Mouse (Mus musculus) hindbrain, embryonic 12.5 days (tissue): Measurements from ENCODE around the gene Scn1b. TPM values are rescaled to one million over a fixed set of nuclear protein-coding genes. Genes with fewer than 3 reads are reported as not detected.

Experiments used
- ATAC-seq: fragments of 200-750 bp; cut with Nextera tagmentation; 2 replicates; pipeline ENCODE4 v1.8.0; 2017; ENCODE audit warnings: moderate TSS enrichment; ENCODE audit not compliant: low FRiP score
- H3K27ac ChIP-seq: fragments of 300-500 bp; sonication (generic); 2 replicates; pipeline ENCODE4 v1.5.1; 2016; ENCODE audit warnings: mild to moderate bottlenecking
- H3K27me3 ChIP-seq: fragments of 300-500 bp; sonication (generic); 2 replicates; pipeline ENCODE4 v1.6.1; 2016; ENCODE audit warnings: mild to moderate bottlenecking
- H3K36me3 ChIP-seq: fragments of 300-500 bp; sonication (generic); 2 replicates; pipeline ENCODE4 v1.6.1; 2016; ENCODE audit warnings: mild to moderate bottlenecking
- H3K4me1 ChIP-seq: fragments of 300-500 bp; sonication (generic); 2 replicates; pipeline ENCODE4 v1.6.1; 2016
- H3K4me2 ChIP-seq: fragments of 300-500 bp; sonication (generic); replicated peaks from 2 replicates; pipeline ENCODE4 v1.6.1; 2016; ENCODE audit warnings: mild to moderate bottlenecking
- H3K4me3 ChIP-seq: fragments of 300-500 bp; sonication (generic); 2 replicates; pipeline ENCODE4 v1.5.1; 2016; ENCODE audit warnings: mild to moderate bottlenecking
- H3K9ac ChIP-seq: fragments of 300-500 bp; sonication (generic); 2 replicates; pipeline ENCODE4 v1.6.1; 2016; ENCODE audit warnings: mild to moderate bottlenecking, moderate library complexity
- H3K9me3 ChIP-seq: fragments of 300-500 bp; sonication (generic); replicated peaks from 2 replicates; pipeline ENCODE4 v1.6.1; 2016; ENCODE audit warnings: mild to moderate bottlenecking
- WGBS: fragments of 180-500 bp; shearing (Covaris S2); methylation state at CpG from one replicate; pipeline ENCODE4 v1.1.7; 2016; 5-methylcytosine and 5-hydroxymethylcytosine counted together
- polyA plus RNA-seq: library from polyadenylated mRNA; unstranded; fragments of >200 nt; fragmentation: Nextera tagmentation; extraction: Ambion mirVana; gene quantifications from 2 replicates; pipeline ENCODE4 v1.2.1, GENCODE M21; 2016

Scn1b gene
- polyA plus RNA-seq, 1 experiment from 2014 or later = 2.7 TPM

DNA sequence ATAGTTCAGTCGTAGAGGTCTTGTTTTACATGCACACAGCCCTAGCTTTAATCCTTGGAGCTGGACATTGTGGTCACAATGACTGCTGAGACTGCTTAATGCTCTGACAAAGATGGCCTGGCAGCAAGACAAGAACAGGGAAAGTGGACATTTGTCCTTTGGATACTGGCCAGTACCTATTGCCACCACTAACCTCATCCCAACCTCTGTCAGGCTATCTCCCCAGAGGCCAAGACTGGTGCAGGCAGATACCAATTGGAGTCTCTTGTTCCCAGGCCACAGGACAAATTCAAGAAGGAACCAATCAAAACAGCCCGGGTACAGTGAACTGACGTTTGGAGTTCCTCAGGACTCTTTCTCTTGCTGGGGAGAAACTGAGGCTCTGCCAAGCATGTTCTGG lies 38.6 kb downstream of the Scn1b start:
- Histone ChIP-seq H3K4me2 (no peak overlapping the region), H3K4me3 (no peak overlapping the region), H3K36me3 (no peaks in the 10 kb centered on the region), H3K27ac (no peak overlapping the region), H3K4me1 (peaks cover 10% of the 10 kb centered on the region), H3K9ac (no peak overlapping the region), H3K27me3 (no peaks in the 10 kb centered on the region), H3K9me3 (peaks cover 5% of the 10 kb centered on the region; the same call in 1 of the 2 replicates)
- no peak for ATAC-seq
- 72% methylated on average over 3 of the region's 3 CpGs for WGBS

DNA sequence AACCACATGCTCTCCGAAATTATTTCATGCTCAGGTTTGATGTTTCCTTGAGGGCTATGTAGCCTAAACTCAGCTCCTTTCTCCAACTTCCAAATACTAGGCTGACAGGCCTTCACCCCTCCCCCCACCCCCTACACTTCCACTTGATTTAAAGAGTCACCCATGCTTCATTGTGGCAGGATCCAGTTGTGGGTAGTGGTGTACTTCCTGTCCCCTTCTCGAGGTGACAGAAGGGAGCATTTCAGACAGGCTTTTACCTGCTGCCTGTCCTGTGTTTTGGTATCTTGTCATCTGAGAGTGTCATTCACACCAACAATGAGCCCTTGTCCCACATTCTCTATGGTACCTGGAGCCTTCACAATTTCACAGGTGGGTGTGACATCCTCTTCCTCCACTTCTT lies 39.5 kb downstream of the Scn1b start:
- no peaks in the 10 kb centered on the region for H3K36me3 ChIP-seq
- no peak overlapping the region for H3K27ac ChIP-seq
- peaks cover 5% of the 10 kb centered on the region; the same call in 1 of the 2 replicates for H3K9me3 ChIP-seq
- peaks cover 17% of the 10 kb centered on the region for H3K4me1 ChIP-seq
- H3K9ac ChIP-seq = no peak overlapping the region
- ATAC-seq = no peak
- H3K4me2 ChIP-seq = no peak overlapping the region
- no peak overlapping the region for H3K4me3 ChIP-seq
- no peaks in the 10 kb centered on the region for H3K27me3 ChIP-seq
- 66% methylated on average over 2 of the region's 2 CpGs for WGBS

DNA sequence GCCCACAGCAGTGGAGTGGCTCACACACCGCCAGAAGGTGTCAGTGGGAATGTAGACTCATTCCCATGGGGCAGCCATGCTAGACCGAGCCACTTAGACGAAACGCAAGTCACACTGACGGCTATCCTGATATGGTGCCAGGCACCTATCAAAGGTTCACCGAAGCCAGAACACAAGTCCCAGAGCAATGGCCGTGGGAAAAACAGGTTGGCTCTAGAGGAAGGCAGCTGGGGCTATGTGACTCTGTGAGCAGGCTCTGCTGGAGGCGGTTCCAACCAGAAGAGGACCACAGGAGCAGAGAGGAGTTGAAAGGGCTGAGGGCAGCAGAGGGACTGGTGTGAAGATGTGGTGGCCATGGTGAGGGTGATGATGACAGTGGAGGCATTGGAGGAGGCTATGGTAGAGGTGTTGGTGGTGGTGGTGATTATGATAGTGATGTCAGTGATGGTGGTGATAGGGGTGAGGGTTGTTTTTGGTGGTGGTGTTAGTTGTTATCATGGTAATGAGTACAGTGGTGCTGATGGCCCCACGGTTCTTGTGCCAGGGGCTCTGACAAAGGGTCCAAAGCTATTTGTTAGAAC lies 40.5 kb downstream of the Scn1b start:
- Histone ChIP-seq H3K4me3 (no peak overlapping the region), H3K9me3 (peaks cover 5% of the 10 kb centered on the region; the same call in 1 of the 2 replicates), H3K9ac (no peak overlapping the region), H3K4me1 (peaks cover 17% of the 10 kb centered on the region), H3K27me3 (no peaks in the 10 kb centered on the region), H3K4me2 (no peak overlapping the region), H3K27ac (no peak overlapping the region), H3K36me3 (no peaks in the 10 kb centered on the region)
- WGBS = 90% methylated on average over 9 of the region's 9 CpGs
- no peak for ATAC-seq

DNA sequence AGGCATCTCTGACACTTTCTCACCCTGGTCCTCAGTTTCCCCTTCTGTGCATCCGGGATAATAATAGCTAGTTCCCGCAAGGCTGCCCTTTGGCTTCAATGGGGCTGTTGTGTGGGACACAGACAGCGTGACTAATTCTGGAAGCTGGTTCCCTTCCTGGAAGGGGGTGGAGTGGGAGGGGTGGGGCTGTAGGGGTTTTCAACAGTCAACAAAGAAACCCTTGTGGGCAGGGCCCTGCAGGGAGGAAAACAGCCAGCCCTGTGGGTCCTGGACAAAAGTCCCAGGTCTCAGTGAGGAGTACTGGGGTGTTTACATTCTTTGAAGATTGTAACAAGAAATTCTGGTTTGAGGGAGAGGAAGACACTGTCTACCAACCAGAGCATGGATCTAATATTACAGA lies 41.6 kb downstream of the Scn1b start:
- Histone ChIP-seq H3K27me3 (no peaks in the 10 kb centered on the region), H3K9ac (no peak overlapping the region), H3K36me3 (no peaks in the 10 kb centered on the region), H3K9me3 (peaks cover 5% of the 10 kb centered on the region; the same call in 1 of the 2 replicates), H3K4me3 (no peak overlapping the region), H3K4me1 (peaks cover 17% of the 10 kb centered on the region), H3K27ac (peak overlapping the region; percentile 67), H3K4me2 (no peak overlapping the region)
- ATAC-seq = peak; percentile 55
- WGBS = 26% methylated on average over 3 of the region's 3 CpGs

DNA sequence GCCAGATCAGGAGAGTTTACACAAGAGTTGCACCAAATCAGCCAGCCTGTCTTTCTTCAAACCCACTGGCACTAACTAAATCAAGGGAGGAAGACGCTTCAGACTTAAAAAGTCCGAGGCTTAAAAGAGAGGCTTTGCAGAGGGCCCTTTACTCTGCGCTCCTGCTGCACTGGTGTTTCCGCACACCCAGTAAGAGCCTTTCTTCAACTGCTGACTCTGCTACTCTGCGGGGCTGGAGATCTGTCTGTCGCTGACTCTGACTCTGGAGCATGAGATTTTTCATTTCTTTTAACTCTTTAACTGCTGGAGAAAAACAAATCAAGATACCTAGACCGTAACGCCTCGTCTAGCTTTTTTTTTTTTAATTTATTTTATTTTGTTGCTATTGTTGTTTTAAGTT lies 42.7 kb downstream of the Scn1b start:
- Histone ChIP-seq H3K9ac (no peak overlapping the region), H3K27ac (0 out of 2 replicates have a peak overlapping the region, but pooled peaks have one; percentile 14), H3K4me1 (peaks cover 17% of the 10 kb centered on the region), H3K4me2 (no peak overlapping the region), H3K4me3 (no peak overlapping the region), H3K27me3 (no peaks in the 10 kb centered on the region), H3K36me3 (no peaks in the 10 kb centered on the region), H3K9me3 (peaks cover 5% of the 10 kb centered on the region; the same call in 1 of the 2 replicates)
- ATAC-seq = no peak
- WGBS = 54% methylated on average over 9 of the region's 9 CpGs

DNA sequence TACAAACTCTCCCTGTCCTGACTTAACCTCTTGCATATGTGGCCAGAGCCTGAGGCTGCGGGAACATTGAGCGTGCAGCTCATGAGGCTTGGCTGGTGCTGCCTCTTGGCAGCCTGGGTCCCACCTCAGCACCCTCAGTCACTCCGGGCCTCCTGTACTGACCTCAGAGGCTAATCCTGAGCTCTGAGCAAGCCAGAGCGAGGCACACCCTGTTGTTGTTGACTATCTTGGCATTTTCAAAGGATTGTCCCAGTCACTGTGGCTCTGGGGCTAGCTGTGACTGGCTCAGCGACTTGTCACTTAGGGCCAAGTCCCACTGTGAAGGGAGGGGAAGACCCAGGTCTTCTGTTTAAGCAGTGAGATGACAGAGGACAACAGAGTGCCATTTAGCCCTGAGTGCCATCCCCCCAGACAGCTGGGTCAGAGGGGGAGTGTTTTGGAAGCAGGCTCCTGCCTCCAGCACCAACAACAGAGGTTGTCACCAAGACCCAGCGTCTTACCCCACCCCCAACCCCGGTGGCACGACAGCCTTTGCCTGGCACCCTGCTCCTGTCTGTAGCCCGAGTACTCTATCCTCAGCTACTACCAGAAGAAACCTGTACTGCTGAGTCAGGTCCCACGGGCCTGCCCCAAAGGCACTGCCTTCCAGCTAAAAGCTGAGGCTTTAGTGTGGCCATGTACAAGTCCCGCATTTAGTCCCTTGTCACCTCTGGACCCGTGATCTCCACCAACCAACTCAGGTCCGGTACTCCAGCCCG lies 43.8 kb downstream of the Scn1b start:
- Histone ChIP-seq H3K27me3 (no peaks in the 10 kb centered on the region), H3K9me3 (peaks cover 5% of the 10 kb centered on the region; the same call in 1 of the 2 replicates), H3K27ac (no peak overlapping the region), H3K36me3 (no peaks in the 10 kb centered on the region), H3K4me1 (peaks cover 17% of the 10 kb centered on the region), H3K4me3 (no peak overlapping the region), H3K9ac (no peak overlapping the region), H3K4me2 (no peak overlapping the region)
- no peak for ATAC-seq
- 57% methylated on average over 14 of the region's 14 CpGs for WGBS

DNA sequence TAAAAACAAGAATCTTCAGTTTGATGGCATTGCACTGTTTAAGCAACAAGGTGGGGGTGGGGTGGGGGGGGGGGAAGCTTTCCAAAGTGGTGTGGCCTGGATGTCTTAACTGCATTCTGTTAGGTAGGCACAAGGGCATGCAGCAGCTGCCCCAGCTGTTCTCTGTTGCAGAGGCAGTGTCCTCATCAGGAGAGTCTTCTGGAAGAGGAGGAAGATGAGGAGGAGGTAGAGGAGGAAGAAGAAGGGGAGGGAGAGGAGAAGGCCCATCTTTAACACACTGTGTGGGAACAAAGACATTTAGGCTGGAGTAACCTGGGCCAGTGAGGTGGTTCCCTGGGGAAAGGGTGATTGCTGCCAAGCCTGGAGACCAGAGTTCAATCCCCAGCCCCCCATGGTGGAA lies 44.7 kb downstream of the Scn1b start:
- ATAC-seq = no peak
- H3K9me3 ChIP-seq = peaks cover 5% of the 10 kb centered on the region; the same call in 1 of the 2 replicates
- H3K4me1 ChIP-seq = peaks cover 24% of the 10 kb centered on the region
- no peak overlapping the region for H3K9ac ChIP-seq
- H3K27me3 ChIP-seq = no peaks in the 10 kb centered on the region
- H3K4me2 ChIP-seq = no peak overlapping the region
- H3K27ac ChIP-seq = no peak overlapping the region
- H3K36me3 ChIP-seq = no peaks in the 10 kb centered on the region
- no peak overlapping the region for H3K4me3 ChIP-seq

DNA sequence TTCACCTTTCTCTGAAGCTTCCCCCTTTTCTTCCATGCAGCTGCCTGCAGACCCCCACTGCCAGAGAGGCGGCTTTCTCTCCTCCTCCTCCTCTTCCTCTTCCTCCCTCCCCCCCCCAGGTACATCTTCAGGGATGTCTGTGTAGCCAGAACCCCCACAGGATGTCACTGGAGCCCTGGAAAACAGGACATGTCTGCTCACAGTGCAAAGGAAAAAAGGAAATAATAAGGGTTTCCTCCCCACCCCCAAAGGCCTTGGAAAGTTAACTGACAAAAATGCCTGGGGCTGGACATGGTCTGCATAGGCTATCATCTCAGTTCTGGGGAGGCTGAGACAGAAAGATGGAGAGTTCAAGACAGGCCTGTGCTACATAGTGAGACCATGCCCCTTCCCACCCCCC lies 45.7 kb downstream of the Scn1b start:
- no peaks in the 10 kb centered on the region for H3K27me3 ChIP-seq
- no peak overlapping the region for H3K4me2 ChIP-seq
- 45% methylated on average over 1 of the region's 1 CpGs for WGBS
- H3K9ac ChIP-seq = no peak overlapping the region
- peaks cover 4% of the 10 kb centered on the region; the same call in 1 of the 2 replicates for H3K9me3 ChIP-seq
- H3K36me3 ChIP-seq = no peaks in the 10 kb centered on the region
- no peak overlapping the region for H3K4me3 ChIP-seq
- no peak for ATAC-seq
- H3K27ac ChIP-seq = no peak overlapping the region
- peaks cover 26% of the 10 kb centered on the region for H3K4me1 ChIP-seq

DNA sequence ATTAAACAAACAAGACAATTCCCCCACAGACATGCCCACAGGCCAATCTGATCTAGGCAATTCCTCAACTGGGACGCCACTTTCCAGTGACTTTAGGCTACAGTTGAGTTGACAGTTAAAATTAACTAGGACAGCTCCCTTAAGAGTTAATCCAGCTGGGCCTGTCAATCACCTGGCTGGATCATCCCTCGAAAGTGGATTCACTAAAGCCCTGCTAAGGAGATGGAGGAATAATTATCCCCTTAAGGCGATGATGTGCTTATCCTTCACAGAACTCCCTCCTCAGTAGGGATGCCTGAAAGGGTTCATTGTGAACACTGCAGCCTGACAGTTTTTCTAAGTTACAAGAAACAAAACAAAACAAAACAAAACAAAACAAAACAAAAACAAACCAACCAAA lies 46.2 kb downstream of the Scn1b start:
- WGBS = 52% methylated on average over 3 of the region's 3 CpGs
- H3K4me1 ChIP-seq = peaks cover 26% of the 10 kb centered on the region
- no peak for ATAC-seq

DNA sequence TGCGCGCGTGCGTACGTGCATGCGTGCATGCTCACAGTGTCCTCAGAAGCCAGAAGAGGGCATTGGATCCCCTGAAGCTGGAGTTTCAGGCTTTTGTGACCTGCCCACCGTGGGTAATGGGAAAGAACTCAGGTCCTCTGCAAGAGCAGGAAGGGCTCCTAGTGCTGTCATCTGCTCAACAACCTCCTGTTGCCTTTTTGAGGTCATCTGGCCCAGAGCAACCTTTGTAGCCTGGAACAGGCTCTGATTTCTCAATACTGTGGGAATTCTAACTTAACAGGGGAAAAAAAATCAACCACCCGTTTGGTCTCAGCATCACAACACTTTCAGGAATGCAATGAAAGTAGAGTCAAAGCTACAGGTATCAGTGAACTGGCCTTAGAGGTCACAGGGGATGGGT lies 47.1 kb downstream of the Scn1b start:
- no peak overlapping the region for H3K4me2 ChIP-seq
- H3K4me3 ChIP-seq = no peak overlapping the region
- peaks cover 20% of the 10 kb centered on the region for H3K4me1 ChIP-seq
- no peak overlapping the region for H3K27ac ChIP-seq
- no peak overlapping the region for H3K9ac ChIP-seq
- H3K36me3 ChIP-seq = no peaks in the 10 kb centered on the region
- H3K27me3 ChIP-seq = no peaks in the 10 kb centered on the region
- WGBS = 91% methylated on average over 8 of the region's 8 CpGs
- ATAC-seq = no peak
- H3K9me3 ChIP-seq = no peaks in the 10 kb centered on the region

More for the DNA sequence above, 46.2 kb downstream of the Scn1b start:
- no peak overlapping the region for H3K4me2 ChIP-seq
- H3K4me3 ChIP-seq = no peak overlapping the region
- no peaks in the 10 kb centered on the region for H3K9me3 ChIP-seq
- no peak overlapping the region for H3K27ac ChIP-seq
- no peaks in the 10 kb centered on the region for H3K27me3 ChIP-seq
- H3K9ac ChIP-seq = no peak overlapping the region
- no peaks in the 10 kb centered on the region for H3K36me3 ChIP-seq

DNA sequence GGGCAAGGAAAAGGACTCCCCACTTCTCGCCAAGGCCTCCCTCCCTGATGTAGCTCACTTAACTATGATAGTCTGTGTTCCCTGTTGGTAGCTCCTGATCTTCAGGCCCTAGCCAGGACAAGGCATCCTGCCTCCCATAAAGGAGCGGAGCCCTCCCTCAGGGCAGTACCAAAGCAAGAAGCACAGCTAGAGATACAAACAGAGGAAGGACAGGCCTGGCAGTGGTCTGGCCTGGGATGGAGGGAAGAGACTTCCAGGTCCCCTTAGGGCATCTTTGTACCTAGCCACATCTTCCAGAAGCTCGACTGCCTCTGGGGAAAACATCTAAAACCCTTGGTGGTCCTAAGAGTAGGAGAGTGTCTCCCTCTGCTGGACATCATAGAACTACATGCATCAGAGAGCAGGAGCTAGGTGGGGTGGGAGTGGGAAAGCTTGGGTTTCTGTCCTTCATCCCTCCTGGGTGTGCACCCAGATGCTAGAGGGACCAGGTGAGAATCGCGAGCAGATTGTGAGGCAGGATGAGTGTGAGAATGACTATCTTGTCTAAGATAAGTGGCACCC lies 48.8 kb downstream of the Scn1b start:
- Histone ChIP-seq H3K4me1 (peaks cover 17% of the 10 kb centered on the region), H3K36me3 (no peaks in the 10 kb centered on the region), H3K9me3 (no peaks in the 10 kb centered on the region), H3K4me2 (no peak overlapping the region), H3K27me3 (no peaks in the 10 kb centered on the region), H3K4me3 (no peak overlapping the region), H3K27ac (no peak overlapping the region), H3K9ac (no peak overlapping the region)
- WGBS = 46% methylated on average over 5 of the region's 5 CpGs
- ATAC-seq = no peak

DNA sequence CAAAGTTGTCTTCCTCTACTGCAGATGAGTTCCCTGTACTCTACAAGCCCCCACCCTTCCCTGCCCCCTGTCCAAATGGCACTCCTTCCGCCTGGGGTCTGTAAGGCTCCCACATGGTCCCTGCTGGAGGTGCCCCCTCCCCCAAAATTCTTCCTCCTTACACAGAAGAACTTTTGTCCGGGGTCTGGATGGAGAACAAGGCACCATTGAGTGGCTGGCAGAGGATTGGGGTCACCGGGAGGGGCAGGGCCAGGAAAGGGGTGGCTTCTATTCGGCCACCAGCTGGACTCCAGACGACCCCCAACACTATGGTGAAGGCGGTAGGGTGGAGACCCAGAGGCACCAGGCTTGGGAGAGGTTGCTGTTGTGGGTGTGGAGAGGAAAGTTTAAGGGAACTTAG lies 49.3 kb downstream of the Scn1b start:
- H3K9me3 ChIP-seq = no peaks in the 10 kb centered on the region
- no peaks in the 10 kb centered on the region for H3K36me3 ChIP-seq
- H3K4me1 ChIP-seq = peaks cover 13% of the 10 kb centered on the region
- no peak overlapping the region for H3K9ac ChIP-seq
- H3K4me2 ChIP-seq = no peak overlapping the region
- WGBS = 48% methylated on average over 6 of the region's 6 CpGs
- no peaks in the 10 kb centered on the region for H3K27me3 ChIP-seq
- H3K27ac ChIP-seq = no peak overlapping the region
- no peak for ATAC-seq
- H3K4me3 ChIP-seq = no peak overlapping the region
